Mouse (Mus musculus): ENCODE results near the gene Qrsl1. TPM values are rescaled to one million over a fixed set of nuclear protein-coding genes. Genes with fewer than 3 reads are reported as not detected.
"Not testable (repeated sequence)": the region's sequence is repeated elsewhere in the genome, so short reads cannot be mapped to it uniquely, and the experiment has no call there.

Qrsl1 gene
- polyA plus RNA-seq, 1 experiment from 2014 or later, result 13.4 TPM

DNA sequence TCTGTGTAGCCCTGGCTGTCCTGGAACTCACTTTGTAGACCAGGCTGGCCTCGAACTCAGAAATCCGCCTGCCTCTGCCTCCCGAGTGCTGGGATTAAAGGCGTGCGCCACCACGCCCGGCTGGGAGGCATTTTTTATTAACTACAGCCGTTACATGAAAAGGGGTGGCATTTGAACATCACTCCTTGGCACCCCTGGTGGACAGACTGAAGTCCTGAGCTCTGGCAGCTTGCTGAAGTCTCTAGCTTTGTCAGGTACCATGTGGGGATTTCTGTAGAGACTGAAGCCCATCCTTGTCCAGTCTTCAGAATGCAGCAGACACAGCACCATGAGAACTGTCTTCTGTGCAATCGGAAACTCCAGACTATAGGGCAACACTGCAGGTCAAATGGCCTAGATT, 24.2 kb upstream of the Qrsl1 start:
- 89% methylated on average over 9 of the region's 9 CpGs for WGBS
- H3K4me3 ChIP-seq (ENCODE audit: low read depth, low read length); H3K27ac ChIP-seq (replicated peaks); H3K9ac ChIP-seq (ENCODE audit: low read length); H3K9me3 ChIP-seq (ENCODE audit: control insufficient read depth, low read length); ATAC-seq (ENCODE audit: low FRiP score, low TSS enrichment); H3K36me3 ChIP-seq (ENCODE audit: control insufficient read depth, insufficient read depth, low read length); H3K27me3 ChIP-seq (ENCODE audit: control insufficient read depth, insufficient read depth, low read length); DNase-seq (ENCODE audit: low spot score); H3K4me1 ChIP-seq (replicated peaks; ENCODE audit: control insufficient read depth, insufficient read depth); H3K4me2 ChIP-seq (replicated peaks; ENCODE audit: low read depth): not testable (repeated sequence)
- TF ChIP-seq CTCF (IDR thresholded peaks at IDR 0.05; ENCODE audit: low read depth), result peak; percentile 14; the same call in 1 of the 2 replicates

DNA sequence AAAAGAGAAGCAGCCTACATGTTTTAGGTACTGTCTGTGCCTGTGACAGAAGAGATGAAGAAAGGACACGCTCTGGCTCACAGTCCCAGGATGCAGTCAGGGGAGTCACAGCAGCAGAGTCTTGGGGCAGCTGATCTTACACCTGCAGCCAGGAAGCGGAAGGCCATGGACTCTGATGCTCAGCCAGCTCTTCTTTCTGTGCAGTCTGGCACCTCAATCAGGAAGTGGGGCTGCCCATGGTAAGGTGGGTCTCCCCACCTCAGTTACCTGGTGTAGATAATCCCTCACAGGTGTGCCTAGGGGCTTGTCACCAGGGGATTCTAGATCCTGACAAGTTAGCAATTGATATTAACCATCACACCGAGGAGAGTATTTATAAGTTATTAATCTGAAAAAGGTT, 21.6 kb upstream of the Qrsl1 start:
- no peak for TF ChIP-seq EP300 (optimal IDR thresholded peaks at IDR 0.05)
- TF ChIP-seq CTCF (IDR thresholded peaks at IDR 0.05; ENCODE audit: low read depth), result no peak
- H3K4me2 ChIP-seq (replicated peaks; ENCODE audit: low read depth), result no peak overlapping the region
- H3K27ac ChIP-seq (replicated peaks), result no peak overlapping the region
- ATAC-seq (ENCODE audit: low FRiP score, low TSS enrichment) (no peak), DNase-seq (ENCODE audit: low spot score) (no peak)
- no peaks in the 10 kb centered on the region for H3K9me3 ChIP-seq (ENCODE audit: control insufficient read depth, low read length)
- H3K4me1 ChIP-seq (replicated peaks; ENCODE audit: control insufficient read depth, insufficient read depth), result no peaks in the 10 kb centered on the region
- WGBS, result 91% methylated on average over 3 of the region's 3 CpGs
- no peak overlapping the region for H3K4me3 ChIP-seq (ENCODE audit: low read depth, low read length)
- no peaks in the 10 kb centered on the region for H3K27me3 ChIP-seq (ENCODE audit: control insufficient read depth, insufficient read depth, low read length)
- H3K9ac ChIP-seq (ENCODE audit: low read length), result no peak overlapping the region
- no peaks in the 10 kb centered on the region for H3K36me3 ChIP-seq (ENCODE audit: control insufficient read depth, insufficient read depth, low read length)

DNA sequence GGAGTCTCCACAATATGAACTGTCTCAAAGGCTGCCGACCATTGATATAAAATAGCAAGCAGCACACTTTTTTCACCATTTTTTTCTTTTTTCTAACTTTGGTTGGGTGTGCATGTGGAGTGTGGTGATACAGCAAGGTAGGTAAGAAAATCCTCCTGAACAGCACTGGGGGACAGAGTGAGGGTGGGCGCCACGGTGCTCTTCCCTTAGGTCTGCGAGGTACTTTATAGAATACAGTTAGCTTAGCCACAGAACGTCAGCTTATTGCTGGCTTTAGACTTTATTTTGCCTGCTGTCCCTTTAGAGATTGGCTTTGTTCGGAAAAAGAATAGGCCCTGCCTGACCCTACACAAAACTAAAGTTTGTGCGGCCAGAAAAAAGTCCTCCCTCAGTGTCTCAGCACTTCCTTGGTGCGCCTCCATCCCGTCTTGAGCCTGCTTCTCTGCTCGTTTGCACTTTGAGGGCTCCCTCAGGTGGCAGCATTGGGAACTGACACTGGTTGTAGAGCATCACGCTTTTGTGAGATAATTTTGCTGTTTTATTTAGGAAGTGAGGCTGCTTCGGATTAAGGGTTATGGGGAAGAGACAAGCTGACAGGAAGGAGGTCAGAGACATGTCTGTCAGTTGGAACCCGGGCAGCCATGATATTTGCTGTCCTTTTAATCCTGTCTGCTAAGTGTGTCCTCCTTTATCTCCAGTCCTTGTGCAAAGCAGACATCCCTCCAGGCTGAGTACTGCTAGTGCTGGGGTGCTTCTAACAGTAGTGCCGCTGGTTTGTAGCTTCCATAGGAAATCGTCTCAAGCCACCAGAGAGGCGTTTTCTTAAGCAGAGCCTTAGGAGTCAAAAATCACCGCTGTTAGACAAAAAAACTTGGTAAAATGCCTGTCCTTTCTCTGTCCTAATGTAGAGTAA, 17.4 kb upstream of the Qrsl1 start:
- no peak overlapping the region for H3K27ac ChIP-seq (replicated peaks)
- H3K4me1 ChIP-seq (replicated peaks; ENCODE audit: control insufficient read depth, insufficient read depth), result no peaks in the 10 kb centered on the region
- ATAC-seq (ENCODE audit: low FRiP score, low TSS enrichment) (peak; percentile 55; the same call in 1 of the 2 replicates), DNase-seq (ENCODE audit: low spot score) (peak; percentile 85)
- no peaks in the 10 kb centered on the region for H3K9me3 ChIP-seq (ENCODE audit: control insufficient read depth, low read length)
- no peaks in the 10 kb centered on the region for H3K27me3 ChIP-seq (ENCODE audit: control insufficient read depth, insufficient read depth, low read length)
- no peaks in the 10 kb centered on the region for H3K36me3 ChIP-seq (ENCODE audit: control insufficient read depth, insufficient read depth, low read length)
- H3K9ac ChIP-seq (ENCODE audit: low read length), result no peak overlapping the region
- no peak overlapping the region for H3K4me2 ChIP-seq (replicated peaks; ENCODE audit: low read depth)
- WGBS, result 43% methylated on average over 17 of the region's 17 CpGs
- peak; percentile 98 for TF ChIP-seq CTCF (IDR thresholded peaks at IDR 0.05; ENCODE audit: low read depth)
- TF ChIP-seq EP300 (optimal IDR thresholded peaks at IDR 0.05), result no peak
- no peak overlapping the region for H3K4me3 ChIP-seq (ENCODE audit: low read depth, low read length)

DNA sequence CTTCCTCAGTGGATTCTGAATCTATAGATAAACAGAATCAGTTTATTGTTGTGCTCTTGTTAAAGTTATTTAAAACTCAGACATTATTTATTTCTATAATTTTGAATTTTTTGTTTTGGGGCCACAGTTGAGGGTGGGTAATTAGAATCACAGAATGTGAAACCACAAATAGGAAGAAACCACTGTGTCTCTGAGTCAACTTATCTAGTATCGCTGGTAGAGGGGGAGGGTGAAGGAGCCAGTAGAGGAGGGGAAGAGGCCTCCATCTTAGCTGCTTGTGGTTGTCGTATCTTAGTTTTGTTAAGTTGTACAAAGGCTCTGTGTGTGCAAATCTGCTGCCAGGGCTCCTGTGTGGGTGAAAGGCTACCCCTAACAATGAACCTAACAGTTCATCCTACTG, 15.2 kb upstream of the Qrsl1 start:
- Histone ChIP-seq H3K4me2 (replicated peaks; ENCODE audit: low read depth) (no peak overlapping the region), H3K9me3 (ENCODE audit: control insufficient read depth, low read length) (no peaks in the 10 kb centered on the region), H3K27ac (replicated peaks) (no peak overlapping the region), H3K27me3 (ENCODE audit: control insufficient read depth, insufficient read depth, low read length) (no peaks in the 10 kb centered on the region), H3K36me3 (ENCODE audit: control insufficient read depth, insufficient read depth, low read length) (no peaks in the 10 kb centered on the region), H3K4me1 (replicated peaks; ENCODE audit: control insufficient read depth, insufficient read depth) (no peaks in the 10 kb centered on the region), H3K4me3 (ENCODE audit: low read depth, low read length) (no peak overlapping the region), H3K9ac (ENCODE audit: low read length) (no peak overlapping the region)
- TF ChIP-seq EP300 (optimal IDR thresholded peaks at IDR 0.05), result no peak
- no peak for TF ChIP-seq CTCF (IDR thresholded peaks at IDR 0.05; ENCODE audit: low read depth)
- DNase-seq (ENCODE audit: low spot score) (no peak), ATAC-seq (ENCODE audit: low FRiP score, low TSS enrichment) (no peak)
- 80% methylated on average over 2 of the region's 2 CpGs for WGBS

DNA sequence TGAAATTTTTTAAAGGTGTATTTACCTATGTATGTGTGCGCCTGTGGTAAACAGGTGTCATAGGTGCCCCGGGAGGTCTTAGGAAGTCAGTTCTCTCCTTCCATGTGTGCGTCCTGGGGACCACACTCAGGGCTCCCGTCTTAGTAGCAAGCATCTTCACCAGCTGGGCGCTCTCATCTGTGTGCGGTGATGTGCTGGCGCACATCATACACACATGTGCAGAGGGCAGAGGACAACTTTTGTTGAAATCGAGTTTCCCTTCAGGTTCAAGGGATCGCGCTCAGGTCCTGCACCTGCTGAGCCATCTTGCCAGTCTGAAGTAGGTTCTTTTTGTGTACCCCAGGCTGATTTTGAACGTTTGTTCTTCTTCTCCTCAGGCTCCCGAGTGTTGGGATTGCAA, 14.6 kb upstream of the Qrsl1 start:
- Histone ChIP-seq H3K4me1 (replicated peaks; ENCODE audit: control insufficient read depth, insufficient read depth) (no peaks in the 10 kb centered on the region), H3K27ac (replicated peaks) (no peak overlapping the region), H3K9me3 (ENCODE audit: control insufficient read depth, low read length) (no peaks in the 10 kb centered on the region), H3K36me3 (ENCODE audit: control insufficient read depth, insufficient read depth, low read length) (no peaks in the 10 kb centered on the region), H3K4me2 (replicated peaks; ENCODE audit: low read depth) (no peak overlapping the region), H3K27me3 (ENCODE audit: control insufficient read depth, insufficient read depth, low read length) (no peaks in the 10 kb centered on the region), H3K9ac (ENCODE audit: low read length) (no peak overlapping the region), H3K4me3 (ENCODE audit: low read depth, low read length) (no peak overlapping the region)
- DNase-seq (ENCODE audit: low spot score) (no peak), ATAC-seq (ENCODE audit: low FRiP score, low TSS enrichment) (no peak)
- TF ChIP-seq EP300 (optimal IDR thresholded peaks at IDR 0.05) (no peak), CTCF (IDR thresholded peaks at IDR 0.05; ENCODE audit: low read depth) (no peak)
- WGBS, result 82% methylated on average over 12 of the region's 12 CpGs

DNA sequence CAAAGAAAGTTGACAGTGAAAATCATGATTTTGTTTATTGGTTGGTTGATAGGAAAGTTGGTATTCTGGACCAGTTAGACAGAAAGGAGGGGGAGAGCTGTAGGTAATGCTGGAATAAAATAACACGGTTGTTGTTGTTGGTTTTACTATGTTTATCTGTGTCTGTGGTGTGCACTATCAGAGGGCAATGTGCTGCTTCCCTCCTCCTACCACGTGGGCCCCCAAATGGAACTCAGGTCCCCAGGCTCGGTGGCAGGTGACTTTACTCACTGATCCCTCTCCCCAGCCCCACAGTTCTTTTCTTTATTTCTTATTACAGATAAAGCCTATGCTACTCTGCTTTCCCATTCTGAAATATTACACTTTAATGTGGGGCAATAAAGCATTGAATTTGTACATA, 10.7 kb upstream of the Qrsl1 start:
- no peak overlapping the region for H3K4me2 ChIP-seq (replicated peaks; ENCODE audit: low read depth)
- no peaks in the 10 kb centered on the region for H3K4me1 ChIP-seq (replicated peaks; ENCODE audit: control insufficient read depth, insufficient read depth)
- H3K27ac ChIP-seq (replicated peaks), result no peak overlapping the region
- DNase-seq (ENCODE audit: low spot score) (no peak), ATAC-seq (ENCODE audit: low FRiP score, low TSS enrichment) (no peak)
- H3K9me3 ChIP-seq (ENCODE audit: control insufficient read depth, low read length), result no peaks in the 10 kb centered on the region
- no peak overlapping the region for H3K4me3 ChIP-seq (ENCODE audit: low read depth, low read length)
- no peak overlapping the region for H3K9ac ChIP-seq (ENCODE audit: low read length)
- H3K36me3 ChIP-seq (ENCODE audit: control insufficient read depth, insufficient read depth, low read length), result no peaks in the 10 kb centered on the region
- no peaks in the 10 kb centered on the region for H3K27me3 ChIP-seq (ENCODE audit: control insufficient read depth, insufficient read depth, low read length)
- WGBS, result 79% methylated on average over 3 of the region's 3 CpGs
- TF ChIP-seq EP300 (optimal IDR thresholded peaks at IDR 0.05), result no peak
- no peak for TF ChIP-seq CTCF (IDR thresholded peaks at IDR 0.05; ENCODE audit: low read depth)

Measured in stomach, postnatal 0 days (tissue).